Mouse (Mus musculus): Measurements from ENCODE around the gene Setd5.

DNA sequence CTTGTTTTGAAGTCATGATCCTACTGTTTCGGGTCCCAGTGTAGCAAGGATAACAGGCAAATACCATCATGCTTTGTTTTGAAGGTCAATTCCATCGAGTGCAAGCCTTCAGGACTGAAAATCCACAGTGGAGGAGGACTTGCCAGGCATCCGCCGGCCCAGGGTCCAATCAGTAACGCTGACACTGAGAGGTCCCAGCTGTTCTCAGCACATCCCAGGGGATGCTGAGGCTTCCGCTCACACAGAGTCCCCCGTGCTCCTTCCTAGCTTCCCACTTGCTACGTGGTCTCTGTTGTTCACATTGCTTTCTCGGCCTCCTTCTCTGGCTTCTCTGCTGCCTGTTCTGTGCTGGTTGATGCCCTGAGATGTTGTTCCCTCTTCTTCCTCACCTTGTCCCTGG is 107.0 kb downstream of the Setd5 start:
- TF ChIP-seq CTCF (IDR thresholded peaks at IDR 0.05; ENCODE audit: low read depth) (no peak), EP300 (IDR thresholded peaks at IDR 0.05; ENCODE audit: low read depth) (no peak)

Measured in liver, embryonic 14.5 days (tissue).